Comparison of ENCODE assay signal across 11 mouse cellular contexts in the genomic region with DNA sequence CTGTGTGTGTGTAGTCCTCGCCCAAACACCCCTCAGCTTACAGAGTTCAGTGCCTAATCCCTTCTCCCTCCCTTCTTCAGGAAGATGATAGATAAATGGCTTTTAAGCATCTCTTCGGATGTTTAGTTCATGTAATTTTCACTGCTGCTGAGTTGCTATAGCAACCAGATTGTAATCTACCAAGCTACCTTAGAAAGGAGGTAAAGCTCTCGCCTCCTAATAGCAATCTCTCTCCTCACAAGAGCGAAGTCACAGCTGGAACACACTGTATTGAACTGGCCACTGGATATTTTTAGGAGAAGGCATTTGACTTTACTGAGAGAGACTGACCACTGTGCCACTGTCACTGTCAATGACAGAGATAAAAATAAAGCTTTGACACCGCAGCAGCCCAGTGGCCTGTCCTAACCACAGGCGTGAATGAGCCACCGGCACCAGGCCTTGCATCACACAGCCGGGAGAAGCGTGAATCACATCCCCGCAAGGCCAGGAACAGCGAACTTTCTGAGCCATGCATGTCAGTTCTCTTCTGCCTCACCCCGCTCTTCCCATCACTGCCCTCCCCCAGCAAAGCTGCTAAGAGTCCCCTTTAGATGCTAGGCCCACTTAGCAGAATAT.
A peak's percentile ranks its signal among the peaks of the same experiment; 100 is the strongest.
DNase-seq lines count a peak whose midpoint lies in the region; ATAC-seq and TF ChIP-seq lines count a peak whose summit lies in the region.
"Had no signal": no experiment of that assay in that cellular context is flagged by ENCODE, and none has a peak within 500 bp of the region (broad histone marks: within the 10 kb centered on the region; RNA-seq: fewer than 3 reads in every experiment).

No protein-coding gene starts in this region.

- TF ChIP-seq CTCF in layer of hippocampus, adult 2 months (conservative IDR thresholded peaks at IDR 0.05), result no peak
- TF ChIP-seq CTCF in heart, postnatal 0 days (IDR thresholded peaks at IDR 0.05; ENCODE audit: low read depth), result no peak

- H3K27ac ChIP-seq in layer of hippocampus, adult 2 months, result peak overlapping the region; percentile 32; the same call in 1 of the 2 replicates
- H3K27ac ChIP-seq in heart, postnatal 0 days (ENCODE audit: low read depth), result peak overlapping the region; percentile 66
- H3K27ac ChIP-seq in neural tube, embryonic 15.5 days (replicated peaks), result no peak overlapping the region
- H3K27ac ChIP-seq: limb, embryonic 12.5 days had no signal

- H3K4me1 ChIP-seq in heart, postnatal 0 days (ENCODE audit: control insufficient read depth, insufficient read depth), result peaks cover 26% of the 10 kb centered on the region
- H3K4me1 ChIP-seq in neural tube, embryonic 15.5 days, result peaks cover 19% of the 10 kb centered on the region

- H3K27me3 ChIP-seq in heart, postnatal 0 days (ENCODE audit: control insufficient read depth, insufficient read depth, low read length), result no peaks in the 10 kb centered on the region
- no peaks in the 10 kb centered on the region for H3K27me3 ChIP-seq in neural tube, embryonic 15.5 days (replicated peaks)
- H3K27me3 ChIP-seq: limb, embryonic 12.5 days had no signal

- H3K9ac ChIP-seq in heart, postnatal 0 days (replicated peaks; ENCODE audit: low read depth, low read length), result no peak overlapping the region
- no peak overlapping the region for H3K9ac ChIP-seq in neural tube, embryonic 15.5 days (replicated peaks)
- H3K9ac ChIP-seq: limb, embryonic 12.5 days had no signal

- TF ChIP-seq EP300 in heart, postnatal 0 days (IDR thresholded peaks at IDR 0.05; ENCODE audit: low read depth), result no peak

- no peak overlapping the region for H3K4me3 ChIP-seq in layer of hippocampus, adult 2 months
- no peak overlapping the region for H3K4me3 ChIP-seq in heart, postnatal 0 days (ENCODE audit: low read depth, low read length)
- no peak overlapping the region for H3K4me3 ChIP-seq in neural tube, embryonic 15.5 days (replicated peaks)
- H3K4me3 ChIP-seq: limb, embryonic 12.5 days had no signal

- 57% methylated on average over 12 of the region's 12 CpGs for WGBS in heart, postnatal 0 days
- WGBS in neural tube, embryonic 15.5 days, result 69% methylated on average over 12 of the region's 12 CpGs

- no peaks in the 10 kb centered on the region for H3K9me3 ChIP-seq in heart, postnatal 0 days (replicated peaks; ENCODE audit: control insufficient read depth, low read length)
- no peaks in the 10 kb centered on the region for H3K9me3 ChIP-seq in neural tube, embryonic 15.5 days (replicated peaks)
- H3K9me3 ChIP-seq: limb, embryonic 12.5 days had no signal

- no peak for DNase-seq in layer of hippocampus, adult 2 months (ENCODE audit: low spot score in 2 of 2)
- no peak for DNase-seq in layer of hippocampus, adult 8-10 months (ENCODE audit: low spot score in 2 of 2)
- peak; percentile 59 to 80 for DNase-seq in adrenal gland, postnatal 36 days
- no peak for DNase-seq in heart, postnatal 0 days (ENCODE audit: low spot score)
- no peak for DNase-seq in cerebellum, postnatal 4 days (ENCODE audit: low spot score in 2 of 2)
- DNase-seq in left cerebral cortex, postnatal 10 days (ENCODE audit: extremely low spot score in 1 of 2, low spot score in 2 of 2), result no peak
- DNase-seq: cerebellum, postnatal 14 days; kidney, adult 8-10 months; thymus, adult 2 months had no signal

- intact Hi-C loops in left cerebral cortex, postnatal 10 days (cut with DNase I), result no loop called here

- 0 out of 2 replicates have a peak overlapping the region, but pooled peaks have one; percentile 12 for H3K4me2 ChIP-seq in heart, postnatal 0 days (ENCODE audit: low read depth, low read length)
- H3K4me2 ChIP-seq in neural tube, embryonic 15.5 days, result no peak overlapping the region
- H3K4me2 ChIP-seq: limb, embryonic 12.5 days had no signal

- no peaks in the 10 kb centered on the region; the same call in 1 of the 2 replicates for H3K36me3 ChIP-seq in heart, postnatal 0 days (replicated peaks; ENCODE audit: control insufficient read depth, insufficient read depth, low read length)
- no peaks in the 10 kb centered on the region for H3K36me3 ChIP-seq in neural tube, embryonic 15.5 days
- H3K36me3 ChIP-seq: limb, embryonic 12.5 days had no signal

- ATAC-seq in heart, postnatal 0 days (ENCODE audit: insufficient read depth, low read depth), result no peak
- peak; percentile 48 for ATAC-seq in neural tube, embryonic 15.5 days (ENCODE audit: low FRiP score)

Comparison
In these comparisons a context has a peak if more than half of its experiments do, and no peak if none do; other contexts are left out.
1. DNase-seq: peak in adrenal gland, postnatal 36 days (2 of 2); none in layer of hippocampus, adult 2 months (0 of 2), layer of hippocampus, adult 8-10 months (0 of 2), heart, postnatal 0 days (single experiment), cerebellum, postnatal 4 days (0 of 2) and left cerebral cortex, postnatal 10 days (0 of 2).